Mouse (Mus musculus) urinary bladder, adult 2 months (tissue): ENCODE results near the gene Kif5c. TPM values are rescaled to one million over a fixed set of nuclear protein-coding genes. Genes with fewer than 3 reads are reported as not detected.

Experiments used
- DNase-seq: peaks from one replicate; pipeline ENCODE4 v3.0.0; 2022; ENCODE audit warnings: low spot score
- polyA plus RNA-seq: library from polyadenylated mRNA; depleted of rRNA; stranded (reverse); fragments of >200 nt; gene quantifications from 2 replicates; pipeline ENCODE4 v1.2.3, GENCODE M21; 2012; rRNA removed

Gene Kif5c
- polyA plus RNA-seq, 1 experiment: 2.7 TPM

GRCm38 (mm10) chr2:49788643-49789042 lies 169.5 kb downstream of the Kif5c start:
- no peak for DNase-seq

GRCm38 (mm10) chr2:49789078-49789477 lies 170.0 kb downstream of the Kif5c start:
- DNase-seq: no peak

GRCm38 (mm10) chr2:49789504-49789903 lies 170.4 kb downstream of the Kif5c start:
- no peak for DNase-seq

- DNase-seq: no peak
Measured at GRCm38 (mm10) chr2:49797444-49798143, 178.5 kb downstream of the Kif5c start.

- no peak for DNase-seq
Measured at GRCm38 (mm10) chr2:49804448-49804847, 185.3 kb downstream of the Kif5c start.

- no peak for DNase-seq
Measured at GRCm38 (mm10) chr2:49805736-49806371, 186.8 kb downstream of the Kif5c start.

- DNase-seq: no peak
Measured at GRCm38 (mm10) chr2:49809496-49809895, 190.4 kb downstream of the Kif5c start.

- no peak for DNase-seq
Measured at GRCm38 (mm10) chr2:49811420-49811819, 192.3 kb downstream of the Kif5c start.

- DNase-seq: no peak
Measured at GRCm38 (mm10) chr2:49811871-49812363, 192.8 kb downstream of the Kif5c start.

GRCm38 (mm10) chr2:49813151-49813550 lies 194.1 kb downstream of the Kif5c start:
- no peak for DNase-seq

- no peak for DNase-seq
Measured at GRCm38 (mm10) chr2:49814011-49814410, 194.9 kb downstream of the Kif5c start.

- DNase-seq: no peak
Measured at GRCm38 (mm10) chr2:49815696-49816320, 196.7 kb downstream of the Kif5c start.

GRCm38 (mm10) chr2:49816549-49816948 lies 197.5 kb downstream of the Kif5c start:
- DNase-seq: no peak

- DNase-seq: no peak
Measured at GRCm38 (mm10) chr2:49817151-49817550, 198.1 kb downstream of the Kif5c start.

GRCm38 (mm10) chr2:49818126-49818525 lies 199.0 kb downstream of the Kif5c start:
- DNase-seq: no peak

- no peak for DNase-seq
Measured at GRCm38 (mm10) chr2:49822312-49822711, 203.2 kb downstream of the Kif5c start.

Other genes starting within 250 kb of the Kif5c start
- gene Epc2, start 167.8 kb upstream of the Kif5c start, polyA plus RNA-seq: 13.3 and 18.0 TPM in 2 replicates
- 6.8 and 7.7 TPM in 2 replicates for gene Lypd6b, start 168.4 kb downstream of the Kif5c start, polyA plus RNA-seq